Mouse (Mus musculus) T-cell, adult 2 months (primary cell): ENCODE measurements around the gene Cldn34b4.

Experiments
- DNase-seq: peaks from one replicate; pipeline ENCODE4 v3.0.0; 2022; ENCODE audit warnings: low spot score

Cldn34b4 gene

GRCm38 (mm10) chrX:76393050-76393449 is at the start of gene Cldn34b4:
Cldn34b4 (plus strand) TSS chrX:76393350.
- no peak for DNase-seq
